Mouse (Mus musculus): ENCODE results near the gene Ralbp1.

- TF ChIP-seq EP300 (IDR thresholded peaks at IDR 0.05; ENCODE audit: low read depth) (no peak), CTCF (IDR thresholded peaks at IDR 0.05; ENCODE audit: low read depth) (no peak)
Observed at GRCm38 (mm10) chr17:65921975-65922374, 36.4 kb upstream of the Ralbp1 start.
